Mouse (Mus musculus) heart, postnatal 0 days (tissue): ENCODE data around the gene Btd.

ENCODE experiments used
- CTCF ChIP-seq: IDR thresholded peaks from 2 replicates; pipeline ENCODE4 v1.5.1; 2016; ENCODE audit warnings: antibody characterized with exemption, control low read depth, low read depth
- EP300 ChIP-seq: IDR thresholded peaks from 2 replicates; pipeline ENCODE4 v1.6.1; 2016; ENCODE audit warnings: antibody characterized with exemption, low read depth

DNA sequence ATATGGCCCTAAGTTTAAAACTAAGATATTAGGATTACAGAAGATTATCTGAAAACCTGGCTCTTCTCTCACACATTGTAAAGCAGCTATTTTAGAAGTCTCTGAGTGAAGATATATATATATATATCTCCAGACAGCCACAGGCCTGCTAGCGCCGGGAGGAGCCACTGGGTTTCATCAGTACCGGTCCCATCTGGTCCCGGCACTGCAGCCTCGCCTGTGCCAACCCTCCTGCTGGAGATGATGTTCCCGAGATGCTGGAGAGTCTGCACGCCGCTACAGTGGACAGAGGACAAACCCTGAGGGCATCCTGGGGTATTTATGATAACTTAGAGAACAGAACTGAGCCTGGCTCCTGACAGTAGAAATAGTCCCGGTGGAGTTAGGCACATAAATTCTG, 23.6 kb upstream of the Btd start:
- TF ChIP-seq CTCF: no peak
- TF ChIP-seq EP300: no peak
